Mouse (Mus musculus) gastrocnemius, adult 2 months (tissue): ENCODE measurements at regions not wholly inside any gene's neighbourhood (a gene's known extent, or its start where the extent isn't known, plus 50 kb on each side); places are given as distances from the start of the nearest gene placed in this dataset.

Experiments used
- DNase-seq: peaks from one replicate; pipeline ENCODE4 v3.0.0; 2022
- H3K27ac ChIP-seq: fragments of 200-600 bp; 2 replicates; pipeline ENCODE4 v1.8.1; 2022; ENCODE audit warnings: mild to moderate bottlenecking
- H3K4me3 ChIP-seq: fragments of 200-600 bp; 2 replicates; pipeline ENCODE4 v1.8.1; 2022; ENCODE audit warnings: mild to moderate bottlenecking, moderate library complexity
- CTCF ChIP-seq: fragments of 200-600 bp; IDR thresholded peaks from 2 replicates; pipeline ENCODE4 v1.8.1; 2022; ENCODE audit warnings: antibody characterized with exemption, mild to moderate bottlenecking, moderate library complexity
- intact Hi-C: fragments of 180-260 bp; cut with DNase I; formaldehyde crosslinking; loops from one replicate; pipeline ENCODE4 v1.15.1; 2025

GRCm38 (mm10) chr15:11774717-11775116 lies 132.4 kb downstream of the Npr3 start:
- DNase-seq: no peak
- Histone ChIP-seq H3K4me3 (no peak overlapping the region), H3K27ac (no peak overlapping the region)
- intact Hi-C loops: no loop called here
- TF ChIP-seq CTCF: no peak

- Histone ChIP-seq H3K27ac (no peak overlapping the region), H3K4me3 (no peak overlapping the region)
- DNase-seq: no peak
- intact Hi-C loops: no loop called here
- TF ChIP-seq CTCF: no peak
Observed at GRCm38 (mm10) chr15:11770596-11770995, 136.5 kb downstream of the Npr3 start.

- no peak for TF ChIP-seq CTCF
- intact Hi-C loops: no loop called here
- DNase-seq: no peak
Observed at GRCm38 (mm10) chr15:11757963-11758362, 149.1 kb downstream of the Npr3 start.

GRCm38 (mm10) chr15:11756786-11757185 lies 150.3 kb downstream of the Npr3 start:
- intact Hi-C loops: no loop called here
- H3K4me3 ChIP-seq: no peak overlapping the region
- H3K27ac ChIP-seq: no peak overlapping the region
- no peak for TF ChIP-seq CTCF
- DNase-seq: no peak

More at GRCm38 (mm10) chr15:11757963-11758362, 149.1 kb downstream of the Npr3 start:
- no peak overlapping the region for H3K4me3 ChIP-seq
- no peak overlapping the region for H3K27ac ChIP-seq

- Histone ChIP-seq H3K27ac (no peak overlapping the region), H3K4me3 (no peak overlapping the region)
- peak; percentile 57 for DNase-seq
- intact Hi-C loops: loop anchor here (1.0 to 5.0 kb wide), 3 partner anchors 154 to 346 kb away; partner anchors contain the start of gene Npr3
- peak; percentile 85 for TF ChIP-seq CTCF
Observed at GRCm38 (mm10) chr15:11753216-11753615, 153.9 kb downstream of the Npr3 start.

- no peak overlapping the region for H3K27ac ChIP-seq
- intact Hi-C loops: loop anchor here (5.0 kb wide), 2 partner anchors 156 to 344 kb away; partner anchors contain the start of gene Npr3
- H3K4me3 ChIP-seq: no peak overlapping the region
- no peak for DNase-seq
- no peak for TF ChIP-seq CTCF
Observed at GRCm38 (mm10) chr15:11750893-11751292, 156.2 kb downstream of the Npr3 start.

GRCm38 (mm10) chr15:11749509-11749908 lies 157.6 kb downstream of the Npr3 start:
- intact Hi-C loops: no loop called here
- no peak overlapping the region for H3K27ac ChIP-seq
- H3K4me3 ChIP-seq: no peak overlapping the region
- no peak for DNase-seq
- no peak for TF ChIP-seq CTCF

- no peak for DNase-seq
- intact Hi-C loops: no loop called here
- H3K4me3 ChIP-seq: no peak overlapping the region
- TF ChIP-seq CTCF: no peak
- no peak overlapping the region for H3K27ac ChIP-seq
Observed at GRCm38 (mm10) chr15:11748306-11748705, 158.8 kb downstream of the Npr3 start.

- intact Hi-C loops: no loop called here
- no peak for TF ChIP-seq CTCF
- Histone ChIP-seq H3K27ac (no peak overlapping the region), H3K4me3 (no peak overlapping the region)
- DNase-seq: no peak
Observed at GRCm38 (mm10) chr15:11746754-11747153, 160.3 kb downstream of the Npr3 start.

GRCm38 (mm10) chr15:11745629-11746372 lies 161.3 kb downstream of the Npr3 start:
- H3K27ac ChIP-seq: no peak overlapping the region

GRCm38 (mm10) chr15:11744903-11745302 lies 162.2 kb downstream of the Npr3 start:
- DNase-seq: no peak
- Histone ChIP-seq H3K4me3 (no peak overlapping the region), H3K27ac (no peak overlapping the region)
- intact Hi-C loops: no loop called here
- TF ChIP-seq CTCF: no peak

More at GRCm38 (mm10) chr15:11745629-11746372, 161.3 kb downstream of the Npr3 start:
- no peak for TF ChIP-seq CTCF
- intact Hi-C loops: no loop called here
- no peak for DNase-seq
- no peak overlapping the region for H3K4me3 ChIP-seq

- TF ChIP-seq CTCF: no peak
- intact Hi-C loops: no loop called here
- no peak overlapping the region for H3K27ac ChIP-seq
- no peak overlapping the region for H3K4me3 ChIP-seq
- no peak for DNase-seq
Observed at GRCm38 (mm10) chr15:11744296-11744695, 162.8 kb downstream of the Npr3 start.

- Histone ChIP-seq H3K4me3 (no peak overlapping the region), H3K27ac (no peak overlapping the region)
- intact Hi-C loops: no loop called here
- no peak for TF ChIP-seq CTCF
- no peak for DNase-seq
Observed at GRCm38 (mm10) chr15:11742820-11743219, 164.3 kb downstream of the Npr3 start.

GRCm38 (mm10) chr15:11742346-11742729 lies 164.7 kb downstream of the Npr3 start:
- no peak overlapping the region for H3K27ac ChIP-seq
- TF ChIP-seq CTCF: no peak
- no peak overlapping the region for H3K4me3 ChIP-seq
- DNase-seq: no peak
- intact Hi-C loops: no loop called here
